Mouse (Mus musculus): ENCODE data around the gene Cfd. TPM values are rescaled to one million over a fixed set of nuclear protein-coding genes. Genes with fewer than 3 reads are reported as not detected.
A peak's percentile ranks its signal among the peaks of the same experiment; 100 is the strongest.
"Not testable (repeated sequence)": the region's sequence is repeated elsewhere in the genome, so short reads cannot be mapped to it uniquely, and the experiment has no call there.

Gene Cfd
- total RNA-seq, 2 experiments from 2014 or later, result not detected

DNA sequence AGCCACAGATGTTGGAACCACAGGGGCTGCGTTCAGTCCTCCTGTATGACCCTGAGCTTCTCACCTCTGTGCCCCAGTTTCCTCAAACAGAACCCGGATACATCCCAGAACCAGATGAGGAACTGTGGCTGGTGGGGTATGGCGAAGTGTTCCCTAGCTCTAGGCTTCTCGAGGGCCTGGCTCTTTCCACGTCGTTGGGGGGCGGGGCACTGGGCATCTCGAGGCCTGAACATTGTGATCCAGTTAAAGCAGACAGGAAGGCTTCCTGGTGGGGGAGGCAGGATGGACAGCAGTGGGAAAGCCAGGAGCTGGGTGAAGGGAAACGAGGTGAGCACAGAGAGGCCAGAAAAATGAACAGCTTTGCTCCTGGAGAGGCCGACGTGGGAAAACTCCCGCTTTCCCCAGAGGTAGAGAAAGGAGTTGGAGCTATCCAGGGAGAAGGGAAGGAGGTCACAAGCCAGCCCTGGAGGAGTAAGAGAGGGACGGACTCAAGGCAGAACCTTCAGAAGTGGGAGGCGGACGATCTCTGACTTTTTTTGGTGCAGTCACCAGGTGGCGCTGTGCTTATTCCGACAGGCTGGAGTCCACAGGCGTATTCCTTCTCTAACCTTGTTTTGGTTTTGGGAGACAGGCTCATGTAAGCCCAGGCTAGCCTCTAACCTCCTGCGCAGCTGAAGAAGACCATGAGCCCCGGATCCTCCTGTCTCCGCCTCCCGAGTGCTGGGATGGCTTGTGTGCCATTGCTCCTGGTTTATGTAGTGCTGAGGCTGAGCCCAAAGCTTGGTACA is 7.2 kb upstream of the Cfd start:
- peak; percentile 56 for ATAC-seq (replicated peaks; ENCODE audit: low FRiP score, poor library complexity, severe bottlenecking)

DNA sequence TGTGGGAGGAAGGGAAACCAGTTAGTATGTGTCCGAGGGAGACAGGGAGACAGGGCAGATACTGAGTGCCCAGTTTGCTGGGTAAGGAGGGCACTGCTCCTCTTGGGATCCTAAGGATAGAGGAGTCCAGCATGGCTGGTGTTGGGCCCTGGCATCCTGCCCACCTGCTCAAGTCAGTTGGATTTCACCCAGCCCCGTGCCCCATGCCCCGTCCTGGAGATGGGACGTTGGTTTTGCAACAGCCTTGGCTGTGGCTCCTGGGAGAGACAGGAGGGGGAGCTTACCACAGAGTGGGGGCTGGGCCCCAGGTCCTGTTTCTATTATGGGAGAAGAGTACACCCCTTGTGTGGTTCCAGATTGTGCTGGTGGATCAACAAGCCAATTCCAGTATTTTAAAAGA is 6.2 kb upstream of the Cfd start:
- ATAC-seq (replicated peaks; ENCODE audit: low FRiP score, poor library complexity, severe bottlenecking), result no peak

GRCm38 (mm10) chr10:79884938-79885337 is 5.7 kb upstream of the Cfd start:
- ATAC-seq (replicated peaks; ENCODE audit: low FRiP score, poor library complexity, severe bottlenecking), result not testable (repeated sequence)

DNA sequence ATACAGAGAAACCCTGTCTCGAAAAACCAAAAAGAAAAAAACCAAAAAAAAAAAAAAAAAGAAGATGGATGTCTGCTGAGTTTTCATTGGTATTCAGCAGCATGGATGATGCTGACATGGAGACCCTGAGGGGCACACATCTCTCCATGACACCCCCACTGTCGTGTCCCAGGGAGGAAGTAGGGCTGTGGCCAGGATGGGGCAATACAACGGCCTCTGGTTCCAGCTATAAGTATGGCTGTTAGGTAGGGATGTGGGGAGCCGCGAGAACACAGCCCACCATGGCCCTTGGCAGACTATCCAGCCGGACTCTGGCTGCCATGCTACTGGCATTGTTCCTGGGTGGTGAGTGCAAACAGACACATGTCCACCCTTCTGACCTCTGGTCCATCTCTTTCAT is 4.6 kb upstream of the Cfd start, which contains the start of gene Elane:
Gene Elane, plus strand, starts transcription at position 194 of the 400 bp plus-strand sequence.
- no peak for ATAC-seq (replicated peaks; ENCODE audit: low FRiP score, poor library complexity, severe bottlenecking)

DNA sequence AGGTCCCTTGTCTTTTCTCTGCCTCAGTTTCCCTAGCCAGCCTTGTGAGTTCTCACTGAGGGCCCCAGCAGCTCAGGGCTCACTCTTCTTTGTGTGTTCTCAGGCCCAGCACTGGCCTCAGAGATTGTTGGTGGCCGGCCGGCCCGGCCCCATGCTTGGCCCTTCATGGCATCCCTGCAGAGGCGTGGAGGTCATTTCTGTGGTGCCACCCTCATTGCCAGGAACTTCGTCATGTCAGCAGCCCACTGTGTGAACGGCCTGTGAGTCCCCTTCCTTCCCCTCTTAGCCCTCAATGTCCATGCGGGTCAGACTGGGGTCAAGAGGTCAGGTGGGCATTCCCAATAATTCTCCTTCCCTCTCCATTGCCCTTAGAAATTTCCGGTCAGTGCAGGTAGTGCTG is 4.0 kb upstream of the Cfd start:
- ATAC-seq (replicated peaks; ENCODE audit: low FRiP score, poor library complexity, severe bottlenecking), result no peak

- ATAC-seq (replicated peaks; ENCODE audit: low FRiP score, poor library complexity, severe bottlenecking), result no peak
Measured at GRCm38 (mm10) chr10:79889386-79889785, 1.3 kb upstream of the Cfd start.

- ATAC-seq (replicated peaks; ENCODE audit: low FRiP score, poor library complexity, severe bottlenecking), result peak; percentile 76
Measured at GRCm38 (mm10) chr10:79892451-79893118, 1.9 kb downstream of the Cfd start.

DNA sequence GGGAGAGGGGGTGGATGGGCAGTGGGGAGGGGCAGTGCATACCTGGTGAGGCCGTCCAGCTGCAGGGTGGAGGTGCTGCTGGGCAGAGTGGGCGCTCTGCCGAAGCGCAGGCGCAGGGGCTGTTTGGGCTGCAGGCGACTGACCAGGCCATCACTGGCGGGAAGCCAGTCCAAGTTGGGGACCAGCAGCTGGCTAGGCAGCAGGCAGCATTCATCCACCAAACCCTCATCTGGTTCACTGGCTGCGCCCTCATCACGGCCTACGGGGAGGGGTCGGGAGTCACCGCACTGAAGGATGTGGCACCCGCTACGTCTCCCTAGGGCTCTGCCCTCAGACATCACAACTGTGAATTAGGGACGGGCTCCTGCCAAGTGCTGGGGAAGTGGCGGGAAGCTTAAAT is 5.7 kb downstream of the Cfd start:
- ATAC-seq (replicated peaks; ENCODE audit: low FRiP score, poor library complexity, severe bottlenecking), result no peak

- ATAC-seq (replicated peaks; ENCODE audit: low FRiP score, poor library complexity, severe bottlenecking), result no peak
Measured at GRCm38 (mm10) chr10:79896814-79897213, 6.2 kb downstream of the Cfd start.

GRCm38 (mm10) chr10:79897316-79898245 is 6.9 kb downstream of the Cfd start:
- no peak for ATAC-seq (replicated peaks; ENCODE audit: low FRiP score, poor library complexity, severe bottlenecking)

- no peak for ATAC-seq (replicated peaks; ENCODE audit: low FRiP score, poor library complexity, severe bottlenecking)
Measured at GRCm38 (mm10) chr10:79900951-79901410, 10.3 kb downstream of the Cfd start.

DNA sequence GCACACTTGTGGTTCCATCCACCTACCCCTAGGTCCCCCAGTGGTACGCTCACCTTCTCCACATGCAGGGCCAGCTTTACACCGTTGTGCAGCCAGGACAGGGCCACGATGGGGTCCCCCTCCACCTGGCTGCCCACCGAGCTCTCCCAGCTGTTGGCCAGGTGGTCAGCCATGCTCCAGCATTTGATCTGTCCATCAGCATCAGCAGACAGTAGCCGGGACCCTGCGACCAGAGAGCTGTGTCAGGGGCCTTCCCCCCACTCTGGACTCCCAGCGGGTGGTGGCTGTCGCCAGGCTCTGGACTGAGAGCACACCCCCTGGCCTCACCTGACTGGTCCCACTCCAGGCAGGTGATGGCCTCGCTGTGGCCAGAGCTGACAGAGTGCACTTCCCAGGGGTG is 16.1 kb downstream of the Cfd start:
- ATAC-seq (replicated peaks; ENCODE audit: low FRiP score, poor library complexity, severe bottlenecking), result no peak

DNA sequence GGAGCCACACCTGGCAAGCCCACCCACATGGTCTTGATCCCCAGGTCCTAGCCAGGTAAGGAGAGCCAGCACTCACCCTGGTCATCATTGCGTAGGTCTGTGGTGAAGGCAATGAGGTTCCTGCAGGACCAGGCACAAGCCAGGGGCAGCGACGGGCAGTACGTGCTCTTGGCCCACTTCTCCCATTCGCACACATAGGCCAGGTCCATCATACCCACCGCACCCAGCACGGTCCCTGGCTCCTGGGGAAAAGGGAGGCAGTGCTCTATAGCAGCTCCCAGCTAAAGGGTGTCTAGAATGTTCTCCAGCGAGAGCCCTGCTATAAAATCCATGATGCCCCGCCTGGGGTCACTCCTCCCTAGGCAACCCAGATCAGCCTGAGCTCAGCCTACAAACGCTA is 16.8 kb downstream of the Cfd start:
- ATAC-seq (replicated peaks; ENCODE audit: low FRiP score, poor library complexity, severe bottlenecking), result no peak

DNA sequence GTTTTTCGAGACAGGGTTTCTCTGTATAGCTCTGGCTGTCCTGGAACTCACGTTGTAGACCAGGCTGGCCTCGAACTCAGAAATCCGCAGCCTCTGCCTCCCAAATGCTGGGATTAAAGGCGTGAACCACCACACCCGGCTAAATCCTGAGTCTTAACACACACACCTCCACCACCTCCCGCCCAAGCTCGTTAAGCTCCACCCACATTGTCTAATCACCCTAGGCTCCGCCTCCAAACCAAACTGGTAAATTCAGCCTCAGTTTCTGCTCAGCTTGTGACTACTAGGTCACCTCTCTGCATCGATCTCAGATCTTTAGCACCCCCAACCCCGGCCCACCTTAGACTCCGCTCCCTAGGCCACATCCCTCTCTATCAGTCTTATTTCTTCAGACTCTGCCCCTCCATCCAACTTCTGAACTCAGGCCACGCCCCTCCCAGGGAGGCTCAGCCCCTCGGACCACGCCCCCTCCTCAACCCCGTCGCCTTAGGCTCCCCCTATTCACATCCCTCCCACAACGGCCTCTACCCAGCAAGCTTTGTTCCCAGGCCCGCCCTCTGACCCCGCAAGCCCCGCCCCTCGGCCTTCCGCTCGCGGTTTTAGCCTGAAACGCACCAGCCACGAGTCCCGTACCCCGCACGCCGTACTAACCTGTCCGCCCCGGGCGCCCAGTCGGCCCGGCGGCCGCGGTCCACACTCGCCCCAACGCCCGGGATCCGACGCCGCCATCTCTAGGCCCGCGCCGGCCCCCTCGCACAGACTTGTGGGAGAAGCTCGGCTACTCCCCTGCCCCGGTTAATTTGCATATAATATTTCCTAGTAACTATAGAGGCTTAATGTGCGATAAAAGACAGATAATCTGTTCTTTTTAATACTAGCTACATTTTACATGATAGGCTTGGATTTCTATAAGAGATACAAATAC is 17.8 kb downstream of the Cfd start, which contains the start of gene Med16:
Gene Med16, minus strand, starts transcription at position 757 of the 925 bp plus-strand sequence.
- ATAC-seq (replicated peaks; ENCODE audit: low FRiP score, poor library complexity, severe bottlenecking), result peak; percentile 86

DNA sequence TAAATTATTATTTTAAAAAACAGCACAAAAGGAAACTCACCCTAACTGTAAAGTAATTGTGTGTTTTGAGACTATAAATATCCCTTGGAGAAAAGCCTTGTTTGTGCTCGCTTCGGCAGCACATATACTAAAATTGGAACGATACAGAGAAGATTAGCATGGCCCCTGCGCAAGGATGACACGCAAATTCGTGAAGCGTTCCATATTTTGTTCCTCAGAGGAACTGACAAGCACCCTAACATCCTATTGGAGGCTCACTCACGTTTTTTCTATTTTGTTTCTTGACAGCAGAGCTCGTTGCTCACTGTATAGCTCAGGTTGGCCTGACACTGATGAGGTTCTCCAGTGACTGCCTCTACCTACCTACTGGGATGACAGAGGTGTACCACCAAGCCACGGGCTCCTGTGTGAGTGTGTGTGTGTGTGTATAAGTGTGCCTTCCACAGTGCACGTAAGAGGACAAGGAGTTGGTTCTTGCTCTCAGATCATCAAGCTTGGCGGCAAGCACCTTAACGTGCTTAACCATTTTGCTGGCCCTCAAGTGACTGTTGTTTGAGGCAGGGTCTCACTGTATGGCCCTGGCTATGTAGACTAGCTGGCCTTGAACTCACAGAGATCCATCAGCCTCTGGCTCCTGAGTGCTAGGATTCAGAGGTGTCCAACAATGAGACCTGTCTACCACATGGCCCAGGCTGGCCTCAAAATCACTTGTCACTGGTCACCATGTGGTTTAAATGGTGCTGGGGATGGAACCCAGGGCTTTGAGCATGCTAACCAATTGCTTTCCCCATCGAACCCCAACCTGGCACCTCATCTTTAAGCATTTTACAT is 18.7 kb downstream of the Cfd start:
- peak; percentile 17; the same call in 1 of the 2 replicates for ATAC-seq (replicated peaks; ENCODE audit: low FRiP score, poor library complexity, severe bottlenecking)

DNA sequence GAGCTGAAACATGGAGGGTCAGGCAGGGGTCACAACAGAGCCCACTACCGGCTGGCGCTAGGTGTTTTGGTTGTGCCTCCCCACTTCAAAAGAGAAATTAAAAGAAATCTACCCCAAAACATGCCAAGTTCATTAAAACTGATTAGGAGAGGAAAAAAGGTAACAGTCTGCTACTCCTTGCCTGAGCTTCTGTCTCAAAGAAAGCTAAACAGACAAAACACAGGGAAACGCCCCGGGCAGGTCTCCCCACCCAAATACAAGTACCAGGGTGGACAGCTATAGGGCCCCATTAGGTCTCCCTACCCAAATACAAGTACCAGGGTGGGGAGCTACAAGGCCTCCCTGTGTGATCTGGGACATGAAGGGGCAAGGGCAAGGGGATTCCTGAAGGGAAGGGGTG is 19.9 kb downstream of the Cfd start, which contains the start of gene Gm26602:
Gene Gm26602, plus strand, starts transcription at position 301 of the 400 bp plus-strand sequence.
- no peak for ATAC-seq (replicated peaks; ENCODE audit: low FRiP score, poor library complexity, severe bottlenecking)

- no peak for ATAC-seq (replicated peaks; ENCODE audit: low FRiP score, poor library complexity, severe bottlenecking)
Measured at GRCm38 (mm10) chr10:79912412-79912811, 21.8 kb downstream of the Cfd start.

All from erythroid progenitor cell, adult 5-6 weeks (primary cell).